Mouse (Mus musculus) forebrain, embryonic 11.5 days (tissue): ENCODE data around the gene Mtch1. TPM values are rescaled to one million over a fixed set of nuclear protein-coding genes. Genes with fewer than 3 reads are reported as not detected.
A peak's percentile ranks its signal among the peaks of the same experiment; 100 is the strongest.
"Not testable (repeated sequence)": the region's sequence is repeated elsewhere in the genome, so short reads cannot be mapped to it uniquely, and the experiment has no call there.

Experiments
- ATAC-seq: fragments of 200-750 bp; cut with Nextera tagmentation; replicated peaks from 2 replicates; pipeline ENCODE4 v1.8.0; 2017; ENCODE audit warnings: moderate TSS enrichment; ENCODE audit not compliant: low FRiP score
- DNase-seq: peaks from one replicate; pipeline ENCODE4 v3.0.0-alpha.2; 2017; ENCODE audit warnings: low spot score
- H3K27ac ChIP-seq: fragments of 300-500 bp; sonication (generic); 2 replicates; pipeline ENCODE4 v1.5.1; 2014; ENCODE audit warnings: low read depth, low read length
- H3K27me3 ChIP-seq: fragments of 300-500 bp; sonication (generic); 2 replicates; pipeline ENCODE4 v1.6.1; 2014; ENCODE audit warnings: mild to moderate bottlenecking, low read length, mixed read lengths; ENCODE audit not compliant: control insufficient read depth, insufficient read depth
- H3K36me3 ChIP-seq: fragments of 300-500 bp; sonication (generic); 2 replicates; pipeline ENCODE4 v1.6.1; 2014; ENCODE audit warnings: mild to moderate bottlenecking, low read length, moderate library complexity, mixed read lengths; ENCODE audit not compliant: control insufficient read depth, insufficient read depth
- H3K4me1 ChIP-seq: fragments of 300-500 bp; sonication (generic); replicated peaks from 2 replicates; pipeline ENCODE4 v1.6.1; 2014; ENCODE audit warnings: low read length, mixed read lengths; ENCODE audit not compliant: control insufficient read depth, insufficient read depth
- H3K4me2 ChIP-seq: fragments of 300-500 bp; sonication (generic); 2 replicates; pipeline ENCODE4 v1.6.1; 2014; ENCODE audit warnings: low read depth, mild to moderate bottlenecking, low read length, moderate library complexity, mixed read lengths; ENCODE audit not compliant: severe bottlenecking
- H3K4me3 ChIP-seq: fragments of 300-500 bp; sonication (generic); 2 replicates; pipeline ENCODE4 v1.5.1; 2014; ENCODE audit warnings: low read depth, low read length
- H3K9ac ChIP-seq: fragments of 300-500 bp; sonication (generic); 2 replicates; pipeline ENCODE4 v1.6.1; 2014; ENCODE audit warnings: low read length
- H3K9me3 ChIP-seq: fragments of 300-500 bp; sonication (generic); 2 replicates; pipeline ENCODE4 v1.6.1; 2016; ENCODE audit warnings: low read length, mixed read lengths; ENCODE audit not compliant: control insufficient read depth
- WGBS: fragments of 180-500 bp; shearing (Covaris S2); extraction: QIAGEN DNeasy Blood & Tissue Kit; methylation state at CpG from one replicate; pipeline ENCODE4 v1.1.7; 2014; 5-methylcytosine and 5-hydroxymethylcytosine counted together
- polyA plus RNA-seq: library from polyadenylated mRNA; unstranded; fragments of >200 nt; fragmentation: Nextera tagmentation; extraction: Ambion mirVana; gene quantifications from 2 replicates; pipeline ENCODE4 v1.2.1, GENCODE M21; 2014

Mtch1 gene
- 332 and 420 TPM in 2 replicates for polyA plus RNA-seq

DNA sequence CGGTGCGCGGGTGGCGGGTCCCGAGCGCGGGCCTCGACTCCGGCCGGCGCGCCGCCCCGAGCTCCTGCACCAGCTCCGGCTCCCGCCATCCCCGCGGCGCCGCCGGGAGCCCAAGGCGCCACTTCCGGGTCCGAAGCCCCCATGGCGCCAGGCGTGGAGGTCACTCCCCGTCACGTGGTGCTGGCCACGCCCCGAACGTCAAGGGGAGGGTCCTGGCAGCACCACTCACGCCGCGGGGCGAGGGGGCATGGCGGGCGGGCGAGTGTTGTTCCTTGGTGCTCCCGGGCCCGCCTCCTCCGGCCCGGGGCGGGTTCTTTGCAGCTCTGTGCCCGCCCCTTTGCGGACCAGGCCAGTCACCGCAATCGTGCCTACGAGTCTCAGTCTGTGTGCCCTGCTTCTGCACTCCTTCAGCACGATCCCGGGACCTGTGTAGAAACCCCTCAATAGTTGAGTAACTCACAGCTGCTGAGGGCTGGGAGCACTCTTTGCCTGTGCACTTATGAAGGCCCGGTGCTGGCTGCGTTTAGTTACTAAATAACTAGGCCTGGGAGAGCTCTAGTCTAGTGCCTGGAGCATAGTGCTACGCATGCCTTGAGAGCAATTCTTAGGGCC, at the start of gene Mtch1:
Gene Mtch1 (minus strand): TSS at position 290 of the 612 bp plus-strand sequence.
- 1% methylated on average over 39 of the region's 53 CpGs for WGBS

DNA sequence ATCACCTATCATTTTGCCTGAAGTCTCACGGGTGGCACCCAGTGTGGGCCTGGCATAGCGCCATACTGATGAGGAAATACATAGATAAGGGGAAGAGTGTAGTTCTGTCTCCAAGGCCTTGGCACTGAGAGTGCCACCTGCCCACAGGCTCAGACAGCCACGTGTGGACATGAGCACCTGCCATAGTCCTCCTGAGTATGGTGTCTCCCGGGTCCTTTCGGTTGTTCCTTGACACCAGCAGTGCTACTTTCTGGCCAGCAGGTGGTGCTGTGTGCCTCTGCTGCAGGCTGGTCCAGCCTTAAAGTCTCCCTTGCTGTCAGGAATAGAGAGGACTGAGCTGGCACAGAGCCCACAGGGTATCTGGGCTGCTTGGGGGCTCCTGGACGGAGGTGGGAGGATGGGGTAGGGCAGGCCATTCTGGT, 49.1 kb upstream of the Mtch1 start:
- H3K4me1 ChIP-seq = peaks cover 12% of the 10 kb centered on the region
- DNase-seq = peak; percentile 91
- H3K9ac ChIP-seq = peak overlapping the region; percentile 9; the same call in 1 of the 2 replicates
- WGBS = 17% methylated on average over 6 of the region's 6 CpGs
- H3K4me2 ChIP-seq = no peak overlapping the region
- no peaks in the 10 kb centered on the region; the same call in 1 of the 2 replicates for H3K27me3 ChIP-seq
- no peak overlapping the region for H3K27ac ChIP-seq
- no peaks in the 10 kb centered on the region for H3K36me3 ChIP-seq
- ATAC-seq = peak; percentile 65
- H3K9me3 ChIP-seq = no peaks in the 10 kb centered on the region
- no peak overlapping the region for H3K4me3 ChIP-seq

More for the DNA sequence above, at the start of gene Mtch1:
- Histone ChIP-seq H3K36me3 (no peaks in the 10 kb centered on the region), H3K4me3 (peak within 1 kb of the TSS; percentile 95), H3K9me3 (no peaks in the 10 kb centered on the region), H3K27me3 (no peaks in the 10 kb centered on the region), H3K9ac (peak within 1 kb of the TSS; percentile 93), H3K27ac (peak within 1 kb of the TSS; percentile 82), H3K4me1 (peaks cover 8% of the 10 kb centered on the region; the same call in 1 of the 2 replicates), H3K4me2 (peak within 1 kb of the TSS; percentile 67)
- DNase-seq (peak; percentile 100), ATAC-seq (peak; percentile 97)

DNA sequence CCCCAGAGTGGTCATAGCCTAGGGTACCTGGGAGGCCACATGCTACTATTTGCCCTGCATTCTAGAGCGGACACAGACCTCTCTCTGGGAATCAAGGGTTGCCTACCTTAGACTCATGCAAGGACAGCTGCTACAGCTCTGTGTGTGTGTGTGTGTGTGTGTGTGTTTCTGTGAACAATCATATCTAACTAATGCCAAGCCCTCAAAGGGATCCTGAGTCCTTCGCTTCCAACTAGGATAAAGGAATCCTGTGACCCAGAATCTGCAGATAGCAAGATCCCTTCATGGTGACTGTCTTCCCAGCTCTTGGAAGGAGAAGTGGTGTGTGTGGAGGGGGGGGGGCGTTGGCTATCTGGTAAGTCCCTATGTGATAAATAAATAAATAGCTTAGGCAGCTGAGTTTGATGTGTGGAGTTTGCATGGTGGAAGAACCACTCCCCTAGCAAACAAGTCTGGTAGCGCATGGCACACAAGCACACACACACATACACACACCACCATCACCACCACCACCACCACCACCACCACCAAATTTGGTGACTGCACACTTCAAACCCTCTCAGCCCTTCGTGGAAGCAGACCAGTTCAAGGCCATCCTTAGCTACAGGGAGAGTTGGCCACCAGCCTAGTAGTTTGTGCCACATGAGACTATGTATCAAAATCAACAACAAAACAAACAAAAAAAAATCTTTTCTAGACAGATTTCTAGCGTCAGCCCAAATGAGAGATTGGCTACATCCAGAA, 48.5 kb upstream of the Mtch1 start:
- peaks cover 12% of the 10 kb centered on the region for H3K4me1 ChIP-seq
- no peak overlapping the region for H3K27ac ChIP-seq
- no peaks in the 10 kb centered on the region; the same call in 1 of the 2 replicates for H3K27me3 ChIP-seq
- WGBS = 63% methylated on average over 6 of the region's 6 CpGs
- no peak overlapping the region for H3K4me3 ChIP-seq
- ATAC-seq = no peak
- no peak overlapping the region for H3K4me2 ChIP-seq
- H3K36me3 ChIP-seq = no peaks in the 10 kb centered on the region
- DNase-seq = no peak
- no peaks in the 10 kb centered on the region for H3K9me3 ChIP-seq
- no peak overlapping the region for H3K9ac ChIP-seq

DNA sequence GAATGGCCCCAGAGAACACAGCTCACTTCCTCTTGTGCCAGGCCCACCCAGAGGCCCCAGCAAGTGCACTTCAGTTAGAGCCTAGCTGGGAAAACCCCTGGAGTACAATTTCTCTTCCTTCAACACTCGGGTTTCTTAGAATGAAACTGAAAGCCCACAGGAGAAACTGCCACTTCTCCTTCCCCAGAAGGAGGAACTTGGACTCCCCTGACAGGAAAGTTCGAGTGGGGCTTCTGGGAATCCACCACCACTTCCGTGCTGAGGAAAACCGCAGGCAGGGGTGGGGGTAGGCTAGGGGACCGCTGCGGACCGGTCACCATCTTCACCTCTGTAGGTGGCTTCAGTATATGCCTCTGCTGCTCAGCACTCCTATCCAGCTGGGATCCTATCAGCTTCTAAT, 47.6 kb upstream of the Mtch1 start:
- Histone ChIP-seq H3K4me2 (no peak overlapping the region), H3K27ac (no peak overlapping the region), H3K9me3 (no peaks in the 10 kb centered on the region), H3K36me3 (no peaks in the 10 kb centered on the region), H3K4me3 (no peak overlapping the region), H3K4me1 (peaks cover 12% of the 10 kb centered on the region), H3K9ac (no peak overlapping the region), H3K27me3 (no peaks in the 10 kb centered on the region; the same call in 1 of the 2 replicates)
- ATAC-seq (no peak), DNase-seq (no peak)
- WGBS = 71% methylated on average over 7 of the region's 7 CpGs

DNA sequence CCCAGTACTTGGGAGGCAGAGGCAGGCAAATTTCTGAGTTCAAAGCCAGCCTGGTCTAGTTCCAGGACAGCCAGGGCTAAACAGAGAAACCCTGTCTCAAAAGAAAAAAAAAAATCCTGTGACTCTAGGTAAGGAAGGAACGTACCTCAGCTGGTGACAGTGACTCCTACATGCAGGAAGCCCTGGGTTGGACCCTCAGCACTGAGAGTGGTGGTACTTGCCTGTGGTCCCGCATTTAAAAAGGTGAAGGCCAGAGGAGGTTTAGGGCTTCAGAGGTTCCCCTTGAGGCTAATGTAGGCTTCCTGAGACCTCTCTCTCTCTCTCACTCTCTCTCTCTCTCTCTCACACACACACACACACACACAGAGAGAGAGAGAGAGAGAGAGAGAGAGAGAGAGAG, 47.0 kb upstream of the Mtch1 start:
- not testable (repeated sequence) for H3K9ac ChIP-seq, H3K4me3 ChIP-seq, H3K27ac ChIP-seq, H3K36me3 ChIP-seq, H3K27me3 ChIP-seq, ATAC-seq, DNase-seq, H3K9me3 ChIP-seq, H3K4me2 ChIP-seq
- 88% methylated on average over 2 of the region's 2 CpGs for WGBS
- H3K4me1 ChIP-seq = peaks cover 12% of the 10 kb centered on the region

DNA sequence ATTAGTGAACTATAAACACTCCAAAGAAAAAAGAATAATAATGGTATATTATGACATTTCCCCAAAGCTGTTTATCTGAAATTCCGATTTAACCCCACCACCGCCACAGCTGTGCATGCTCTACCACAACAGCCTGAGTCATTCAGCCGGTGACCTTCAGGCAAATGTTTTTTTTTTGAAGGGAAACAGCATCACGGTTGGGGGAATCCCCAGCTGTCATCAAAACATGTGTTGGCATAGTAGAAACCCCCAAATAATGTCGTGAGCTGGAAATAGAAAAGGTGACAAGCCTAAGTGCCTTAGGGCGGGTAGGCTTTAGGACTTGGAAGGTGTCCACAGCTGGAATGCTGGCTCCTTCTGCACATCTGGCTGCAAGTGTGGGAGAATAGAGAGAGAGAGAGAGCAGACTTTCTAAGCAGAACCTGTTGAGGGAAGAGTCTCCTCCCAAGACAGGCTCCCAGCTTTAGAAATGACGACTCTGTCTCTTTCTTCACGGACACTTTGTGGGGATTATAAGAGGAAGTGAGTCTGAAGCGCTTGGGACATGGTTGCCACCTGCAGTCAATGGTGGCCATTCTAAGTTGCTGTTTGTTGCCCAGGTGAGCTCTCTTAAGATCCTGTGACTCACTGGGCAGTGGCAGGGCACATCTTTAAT, 46.5 kb upstream of the Mtch1 start:
- H3K4me1 ChIP-seq = peaks cover 12% of the 10 kb centered on the region
- no peak overlapping the region for H3K4me3 ChIP-seq
- DNase-seq (no peak), ATAC-seq (no peak)
- no peak overlapping the region for H3K4me2 ChIP-seq
- no peak overlapping the region for H3K9ac ChIP-seq
- H3K9me3 ChIP-seq = no peaks in the 10 kb centered on the region
- H3K27ac ChIP-seq = no peak overlapping the region
- WGBS = 69% methylated on average over 9 of the region's 9 CpGs
- H3K36me3 ChIP-seq = no peaks in the 10 kb centered on the region
- H3K27me3 ChIP-seq = no peaks in the 10 kb centered on the region; the same call in 1 of the 2 replicates

DNA sequence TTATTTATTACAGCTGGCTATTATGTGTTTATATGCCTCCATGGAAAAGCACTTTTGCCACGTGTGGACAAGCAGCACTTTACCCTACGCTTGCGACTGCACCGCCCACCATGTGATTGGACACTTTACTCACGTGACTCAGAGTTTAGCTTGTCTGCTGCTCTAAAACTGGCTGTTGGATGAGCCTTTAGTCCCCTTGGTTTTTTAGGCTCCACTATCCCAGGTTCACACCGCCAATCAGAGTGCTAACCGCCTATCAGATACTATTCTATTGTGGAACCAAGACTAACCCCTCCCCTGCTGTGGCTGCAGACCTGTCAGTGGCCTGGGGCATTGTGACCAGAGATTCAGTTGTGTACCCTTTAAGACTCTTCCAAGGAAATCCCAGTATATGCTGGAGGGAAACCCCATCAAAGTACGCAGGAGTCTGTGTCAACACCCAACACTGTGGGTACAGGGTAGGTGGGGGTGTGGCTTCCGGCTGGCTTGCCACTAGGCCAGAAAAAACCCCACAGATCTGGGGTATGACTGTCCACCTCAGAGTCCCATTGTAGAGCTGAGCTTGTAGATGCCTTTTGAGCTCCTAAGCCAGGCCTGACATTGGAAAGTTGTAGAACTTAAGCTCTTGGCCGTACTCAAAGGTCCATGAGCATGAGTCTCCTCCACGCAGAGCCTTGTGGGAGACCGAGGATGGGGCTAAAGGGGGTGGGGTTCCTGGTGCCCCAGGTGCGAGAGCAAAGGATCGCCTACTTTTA, 45.8 kb upstream of the Mtch1 start:
- no peak overlapping the region for H3K9ac ChIP-seq
- no peak for ATAC-seq

DNA sequence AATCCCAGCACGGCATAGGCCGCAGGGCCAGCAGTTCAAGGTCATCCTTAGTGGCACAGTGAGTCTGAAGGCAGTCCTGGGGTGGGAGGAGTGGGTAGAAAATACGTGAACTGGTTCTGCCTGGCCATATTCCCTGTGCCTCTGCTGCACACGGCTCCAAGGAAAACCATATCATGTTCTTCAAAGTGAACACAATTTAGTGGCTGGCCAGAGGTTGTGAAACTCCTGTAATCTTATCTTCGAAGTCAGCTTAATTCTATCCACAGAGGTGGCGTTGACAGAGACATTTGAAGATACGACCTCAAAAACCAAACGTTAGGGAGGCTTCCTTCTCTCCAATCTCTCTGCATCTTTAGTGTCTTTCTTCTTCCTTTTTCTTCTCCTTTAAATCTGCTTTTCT, 43.5 kb upstream of the Mtch1 start:
- H3K36me3 ChIP-seq = no peaks in the 10 kb centered on the region
- H3K4me3 ChIP-seq = no peak overlapping the region
- H3K4me1 ChIP-seq = no peaks in the 10 kb centered on the region
- DNase-seq (no peak), ATAC-seq (no peak)
- H3K4me2 ChIP-seq = no peak overlapping the region
- H3K27ac ChIP-seq = no peak overlapping the region
- H3K9me3 ChIP-seq = no peaks in the 10 kb centered on the region
- 89% methylated on average over 8 of the region's 8 CpGs for WGBS
- no peak overlapping the region for H3K9ac ChIP-seq
- H3K27me3 ChIP-seq = no peaks in the 10 kb centered on the region

More for the DNA sequence above, 45.8 kb upstream of the Mtch1 start:
- H3K27me3 ChIP-seq = no peaks in the 10 kb centered on the region
- no peaks in the 10 kb centered on the region for H3K36me3 ChIP-seq
- 65% methylated on average over 14 of the region's 14 CpGs for WGBS
- no peak overlapping the region for H3K4me2 ChIP-seq
- H3K9me3 ChIP-seq = no peaks in the 10 kb centered on the region
- no peak for DNase-seq
- H3K4me1 ChIP-seq = peaks cover 4% of the 10 kb centered on the region; the same call in 1 of the 2 replicates
- no peak overlapping the region for H3K4me3 ChIP-seq
- no peak overlapping the region for H3K27ac ChIP-seq
